Comparison of ENCODE assay signal across 8 mouse cellular contexts in the genomic region with DNA sequence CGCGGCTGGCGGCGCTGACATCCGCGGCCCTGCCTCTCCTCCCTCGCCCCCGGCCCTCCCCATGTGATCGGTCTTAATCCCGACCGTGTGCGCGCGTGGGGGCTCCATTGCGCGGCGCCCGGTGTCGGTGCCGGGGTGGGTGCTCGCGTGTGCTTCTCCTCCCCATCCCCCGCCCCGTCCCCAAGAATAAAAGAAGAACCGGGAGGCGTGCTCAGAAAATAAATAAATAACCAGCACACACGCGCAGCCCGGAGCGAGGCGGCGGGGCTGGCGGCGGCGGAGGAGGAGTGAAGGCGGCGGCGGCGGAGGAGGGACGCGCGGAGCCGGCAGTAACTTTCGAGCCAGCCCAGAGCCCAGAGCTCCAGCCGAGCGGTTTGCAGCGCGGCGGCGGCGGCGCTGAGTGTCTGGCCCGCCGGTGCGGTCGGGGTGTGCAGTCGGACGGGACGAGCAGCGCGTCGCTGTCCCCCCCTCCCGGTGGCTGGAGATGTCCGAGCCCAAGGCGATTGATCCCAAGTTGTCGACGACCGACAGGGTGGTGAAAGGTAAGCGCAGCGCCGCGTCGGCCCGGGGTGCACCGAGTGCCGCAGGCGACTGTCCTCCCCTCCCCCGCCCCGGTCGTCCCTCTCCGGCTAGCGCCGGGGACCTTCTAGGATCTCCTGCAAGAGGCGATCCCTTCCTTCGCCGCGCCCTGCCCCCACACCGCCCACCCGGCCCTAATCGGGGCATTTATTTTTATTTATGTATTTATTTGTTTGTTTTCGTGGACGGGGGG. TPM values are rescaled to one million over a fixed set of nuclear protein-coding genes. Genes with fewer than 3 reads are reported as not detected.
DNase-seq lines count a peak whose midpoint lies in the region; ATAC-seq lines count a peak whose summit lies in the region.

No protein-coding gene starts in this region.

- H3K4me2 ChIP-seq in intestine, embryonic 14.5 days (ENCODE audit: low read length) = peak overlapping the region; percentile 61

- H3K4me3 ChIP-seq in intestine, embryonic 14.5 days (ENCODE audit: low read depth, low read length) = peak overlapping the region; percentile 95

- peak overlapping the region; percentile 91 for H3K27ac ChIP-seq in intestine, embryonic 14.5 days (ENCODE audit: low read depth)

- peak; percentile 38 to 64 for DNase-seq in cerebellum, postnatal 4 days (ENCODE audit: low spot score in 2 of 2)
- peak; percentile 74 for DNase-seq in gastrocnemius, postnatal 14 days
- DNase-seq in intestine, embryonic 14.5 days (ENCODE audit: low spot score) = peak; percentile 87
- peak; percentile 71 to 75 for DNase-seq in left cerebral cortex, postnatal 36 days (ENCODE audit: low spot score in 2 of 2)
- DNase-seq in mesoderm, embryonic 11.5 days (ENCODE audit: low read depth, low spot score) = peak; percentile 75
- DNase-seq in right cerebral cortex, postnatal 36 days (ENCODE audit: low spot score in 2 of 2) = peak; percentile 51 to 54
- peak; percentile 52 to 68 for DNase-seq in urinary bladder, postnatal 4 days (ENCODE audit: low spot score in 2 of 2)

- intact Hi-C loops in gastrocnemius, postnatal 14 days (cut with DNase I; ENCODE audit: low total_unique reads) = no loop called here
- intact Hi-C loops in left cerebral cortex, postnatal 36 days (cut with DNase I) = loop anchor here (2.0 to 10.0 kb wide), 5 partner anchors 164 to 1082 kb away; no protein-coding TSS in a partner anchor

- peaks cover 14% of the 10 kb centered on the region; the same call in 1 of the 2 replicates for H3K4me1 ChIP-seq in intestine, embryonic 14.5 days (replicated peaks; ENCODE audit: control insufficient read depth, insufficient read depth, low read length)

- peak overlapping the region; percentile 78 for H3K9ac ChIP-seq in intestine, embryonic 14.5 days (ENCODE audit: low read length)

- no peaks in the 10 kb centered on the region for H3K9me3 ChIP-seq in intestine, embryonic 14.5 days (ENCODE audit: control insufficient read depth, low read length)

- ATAC-seq in activated CD4-positive, CD25-positive, alpha-beta regulatory T cell, adult 4 months = peak; percentile 3
- ATAC-seq in intestine, embryonic 14.5 days (replicated peaks; ENCODE audit: low FRiP score, low TSS enrichment, low read depth) = peak; percentile 49

- WGBS in intestine, embryonic 14.5 days = under 1% methylated on average over 65 of the region's 92 CpGs

- H3K27me3 ChIP-seq in intestine, embryonic 14.5 days (replicated peaks; ENCODE audit: control insufficient read depth, insufficient read depth, low read length) = no peaks in the 10 kb centered on the region

- H3K36me3 ChIP-seq in intestine, embryonic 14.5 days (ENCODE audit: control insufficient read depth, insufficient read depth, low read length) = no peaks in the 10 kb centered on the region

RNA-seq across cellular contexts. Expression of a gene that starts 0.6 kb away (rescaled TPM):
- 10 to 100 TPM; 13.5 to 21.0 TPM for polyA plus RNA-seq in activated CD4-positive, CD25-positive, alpha-beta regulatory T cell, adult 4 months (2017; shearing (Covaris generic))
- total RNA-seq in gastrocnemius, postnatal 14 days (2021) = 100 to 1,000 TPM; 137 to 140 TPM
- polyA plus RNA-seq in intestine, embryonic 14.5 days (2014; fragmentation: Nextera tagmentation; extraction: Ambion mirVana) = 48.9 and 50.4 TPM in 2 replicates
- 100 to 1,000 TPM; 853 to 913 TPM for total RNA-seq in left cerebral cortex, postnatal 36 days (2021)

Comparison
In these comparisons a context has a peak if more than half of its experiments do, and no peak if none do; other contexts are left out.
1. Peak in every context shown above with its lines: DNase-seq, ATAC-seq, H3K4me3 ChIP-seq and H3K27ac ChIP-seq.
2. RNA of a gene that starts 0.6 kb away (total RNA-seq): 853 to 913 TPM in left cerebral cortex, postnatal 36 days; 137 to 140 TPM in gastrocnemius, postnatal 14 days; every median in the first group is over 4 times any median in the second.